Mouse (Mus musculus) megakaryocyte-erythroid progenitor cell, adult 5-6 weeks (primary cell): ENCODE results near the gene Ankrd40. TPM values are rescaled to one million over a fixed set of nuclear protein-coding genes. Genes with fewer than 3 reads are reported as not detected.

Experiments
- ATAC-seq: replicated peaks from 2 replicates; pipeline ENCODE4 v1.8.0; 2016; ENCODE audit warnings: mild to moderate bottlenecking, inconsistent platforms; ENCODE audit not compliant: severe bottlenecking, poor library complexity, low FRiP score, low TSS enrichment
- total RNA-seq, 2 experiments: library from RNA; stranded (forward) in 1 of 2; stranded (reverse) in 1 of 2; fragments of 200-1000, 215-1000 nt in 1 of 2; fragments of >200 nt in 1 of 2; fragmentation: Nextera tagmentation in 1 of 2; gene quantifications; 2 replicates each; pipeline ENCODE4 v1.2.3; 2014 to 2017

Ankrd40 gene
- total RNA-seq, 2 experiments from 2014 or later, result 20.9 to 44.8 TPM

DNA sequence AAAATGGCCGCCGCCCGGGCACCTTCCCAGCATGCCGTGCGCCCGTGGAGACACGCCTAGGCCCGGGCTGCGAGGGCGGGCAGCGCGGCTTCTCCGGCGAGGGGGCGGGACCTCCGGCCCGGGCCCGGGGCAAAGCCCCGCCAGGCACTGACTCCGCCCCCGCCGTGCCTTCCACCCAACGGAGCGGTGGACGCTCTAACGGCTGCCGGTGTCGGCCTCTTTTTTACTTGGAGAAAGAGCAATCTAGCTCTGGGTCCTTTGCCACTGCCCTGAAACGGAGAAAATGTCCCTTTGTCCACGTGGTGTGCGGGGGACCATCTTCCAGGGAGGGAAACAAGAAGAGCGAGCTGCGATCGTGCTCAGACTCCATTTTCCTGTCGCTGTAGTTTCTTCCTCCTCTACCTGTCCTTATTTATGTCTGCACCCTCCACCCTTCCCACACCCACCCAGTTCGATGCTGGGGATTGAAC is 5.8 kb upstream of the Ankrd40 start, which contains the start of gene Luc7l3:
Gene Luc7l3 (minus strand): TSS at position 58 of the 470 bp plus-strand sequence.
- peak; percentile 92 for ATAC-seq

DNA sequence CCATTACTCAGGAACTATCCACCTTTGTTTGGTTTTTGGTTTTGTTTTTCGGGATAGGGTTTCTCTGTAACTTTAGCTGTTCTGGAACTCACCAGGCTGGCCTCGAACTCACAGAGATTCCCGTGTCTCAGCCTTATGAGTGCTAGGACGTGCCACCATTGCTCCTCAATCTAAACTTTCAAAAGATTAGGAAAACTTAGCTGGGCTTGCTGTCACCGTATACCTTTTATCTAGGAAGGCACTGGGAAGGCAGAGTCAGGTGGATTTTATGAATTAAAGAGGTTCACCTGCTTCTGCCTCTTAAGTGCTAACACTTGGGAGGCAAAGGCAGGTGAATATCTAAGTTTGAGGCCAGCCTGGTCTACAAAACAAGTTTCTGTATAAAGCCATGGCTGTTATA is 5.2 kb upstream of the Ankrd40 start:
- ATAC-seq, result no peak

DNA sequence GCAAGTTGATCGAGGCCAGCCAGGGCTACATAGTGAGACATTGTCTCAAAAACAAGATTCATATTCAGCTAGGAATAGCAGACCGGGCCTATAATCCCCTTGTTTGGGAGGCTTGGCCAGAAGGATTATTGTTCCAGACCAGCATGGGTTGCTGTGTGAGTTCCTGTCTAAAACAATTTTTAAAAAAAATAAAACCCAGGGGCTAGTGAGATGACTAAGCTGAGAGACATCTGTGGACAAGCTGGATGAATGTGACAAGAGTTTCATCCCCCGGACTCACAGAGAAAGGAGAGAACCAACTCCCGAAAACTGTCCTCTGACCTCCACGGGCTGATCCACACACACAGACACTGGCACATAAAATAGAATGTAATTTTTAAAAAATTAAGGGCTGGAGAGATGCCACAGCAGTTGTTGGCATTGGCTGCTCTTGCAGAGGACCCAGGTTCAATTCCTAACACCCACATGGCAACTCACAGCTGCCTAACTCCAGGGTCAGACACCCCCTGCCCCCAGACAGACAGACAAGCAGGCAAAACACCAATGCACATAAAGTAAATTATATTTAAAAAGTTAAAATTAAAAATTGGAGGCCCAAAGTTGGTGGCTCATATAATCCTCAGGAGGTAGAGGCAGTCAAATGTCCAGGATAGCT is 4.4 kb upstream of the Ankrd40 start:
- no peak for ATAC-seq

DNA sequence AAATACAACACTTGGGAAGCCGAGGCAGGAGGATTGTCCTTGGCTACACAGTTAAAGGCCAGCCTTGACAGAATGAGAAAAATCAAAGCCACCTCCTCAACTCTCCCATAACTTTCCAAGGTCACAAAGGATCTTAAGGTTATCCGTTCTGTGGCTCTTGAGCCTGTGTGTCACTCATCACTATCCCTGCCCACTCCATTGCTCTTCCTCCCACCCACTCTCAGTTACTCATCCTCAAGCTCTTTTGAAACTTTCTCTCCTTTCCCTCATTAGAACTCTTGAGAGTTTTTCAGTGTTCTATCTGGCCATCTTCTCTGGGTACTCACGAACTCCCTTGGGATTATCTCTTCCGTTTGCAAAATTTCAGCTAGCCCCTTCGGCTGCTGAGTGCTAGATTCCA is 3.2 kb upstream of the Ankrd40 start:
- ATAC-seq, result no peak

DNA sequence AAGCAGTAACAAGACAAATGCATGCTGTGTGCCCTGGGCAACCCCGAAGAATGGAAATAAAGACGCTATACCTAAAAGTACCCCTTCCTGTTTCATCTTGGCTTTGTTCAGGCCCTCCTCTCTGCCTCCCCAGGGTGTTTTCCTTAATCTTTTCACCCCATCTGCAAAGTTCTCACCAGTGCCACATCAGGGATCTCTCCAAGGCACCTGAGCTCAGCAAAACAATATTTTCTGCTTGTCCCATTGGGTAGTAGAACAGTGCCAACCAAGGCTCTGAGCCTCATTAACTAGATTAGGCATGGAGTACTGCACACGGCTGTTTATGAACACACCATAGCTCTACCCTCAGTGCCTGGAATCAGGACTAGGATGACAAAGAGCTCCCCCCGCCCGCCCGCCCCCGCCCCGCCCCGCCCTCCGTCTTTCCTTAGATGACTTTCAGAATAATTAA is 815 bp upstream of the Ankrd40 start:
- no peak for ATAC-seq

DNA sequence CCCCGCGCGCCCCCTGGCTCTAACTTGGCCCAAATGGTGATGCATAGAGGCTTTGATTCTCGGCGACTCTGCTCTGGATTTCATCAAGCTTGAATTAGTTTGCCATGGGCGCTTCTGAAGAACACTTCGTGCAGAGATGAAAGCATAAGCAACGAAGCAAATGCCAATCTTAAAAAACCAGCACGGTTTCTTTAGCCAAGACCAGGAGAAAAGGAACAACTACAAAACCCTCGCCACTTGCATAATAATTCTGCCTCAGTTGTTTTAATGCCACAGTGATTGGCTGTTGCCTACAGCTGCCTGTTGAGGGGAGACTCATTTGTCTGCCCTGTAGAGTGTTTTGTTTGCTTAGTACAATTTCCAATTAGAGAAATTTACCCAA is 834 bp downstream of the Ankrd40 start:
- no peak for ATAC-seq

DNA sequence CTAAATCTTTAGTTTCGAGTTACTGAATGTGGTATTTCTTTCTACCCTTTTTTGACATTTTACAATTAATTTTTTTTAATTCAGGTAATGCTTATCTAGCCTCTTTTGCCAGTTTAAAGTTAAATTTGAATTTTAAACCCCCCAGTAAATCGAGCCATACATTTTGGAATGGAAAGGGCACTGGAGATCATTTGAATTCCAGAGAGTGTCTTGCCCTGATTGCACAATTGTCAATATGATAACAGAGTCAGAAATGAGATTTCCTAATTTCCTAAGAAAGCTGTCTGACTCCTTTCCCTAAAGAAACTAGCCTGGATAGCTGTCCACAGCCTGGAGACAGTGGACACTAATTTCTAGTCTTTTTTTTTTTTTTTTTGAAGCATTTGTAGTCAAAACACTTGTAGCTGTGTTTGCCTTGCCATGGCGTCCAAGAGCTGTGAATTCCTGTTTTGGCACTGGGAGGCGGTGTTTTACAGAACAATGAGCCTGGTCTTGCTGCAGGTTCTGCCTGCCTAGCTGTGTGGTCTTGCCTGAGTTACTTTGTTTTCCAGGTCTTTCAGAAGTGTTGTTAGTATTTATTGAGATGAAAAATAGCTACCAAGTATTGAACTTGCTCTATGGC is 1.6 kb downstream of the Ankrd40 start:
- ATAC-seq, result peak; percentile 56; the same call in 1 of the 2 replicates

DNA sequence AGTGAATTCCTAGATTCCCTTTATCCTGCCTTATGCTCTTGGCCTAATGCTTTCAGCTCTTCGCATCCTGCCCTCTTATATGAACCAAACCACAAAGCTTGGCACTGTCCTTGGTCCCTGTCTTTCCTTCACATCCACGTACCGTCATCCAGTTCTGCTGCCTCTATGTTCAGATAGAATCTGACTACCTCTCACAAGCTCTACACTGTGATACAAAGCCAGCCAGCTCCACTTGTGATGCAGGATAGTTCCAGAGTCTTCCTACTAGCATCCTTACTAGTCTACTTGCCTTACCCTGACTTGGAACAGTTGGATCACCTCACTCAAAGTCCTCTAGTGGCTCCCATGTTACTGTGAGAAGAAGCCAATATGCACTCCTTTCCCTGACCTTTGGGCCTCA is 2.4 kb downstream of the Ankrd40 start:
- no peak for ATAC-seq

DNA sequence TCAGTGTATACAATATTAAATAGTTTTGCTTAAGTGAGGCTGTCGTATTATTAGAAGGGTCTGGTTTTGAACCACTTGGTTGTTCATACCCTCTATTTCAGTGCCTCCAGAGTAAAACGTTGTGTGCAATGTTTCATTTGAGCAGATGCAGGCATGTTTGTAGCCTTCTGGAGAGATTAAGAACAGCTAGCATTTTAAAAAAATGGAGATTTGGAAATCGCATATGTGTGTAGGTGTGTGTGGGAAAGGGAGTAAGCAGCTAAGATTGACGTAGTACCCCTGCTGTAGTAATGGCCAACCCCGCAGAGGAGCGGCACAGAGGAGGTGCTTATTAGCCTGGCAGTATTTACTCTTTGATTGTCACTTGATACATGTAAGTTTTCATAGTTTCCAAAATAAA is 4.9 kb downstream of the Ankrd40 start:
- ATAC-seq, result no peak

DNA sequence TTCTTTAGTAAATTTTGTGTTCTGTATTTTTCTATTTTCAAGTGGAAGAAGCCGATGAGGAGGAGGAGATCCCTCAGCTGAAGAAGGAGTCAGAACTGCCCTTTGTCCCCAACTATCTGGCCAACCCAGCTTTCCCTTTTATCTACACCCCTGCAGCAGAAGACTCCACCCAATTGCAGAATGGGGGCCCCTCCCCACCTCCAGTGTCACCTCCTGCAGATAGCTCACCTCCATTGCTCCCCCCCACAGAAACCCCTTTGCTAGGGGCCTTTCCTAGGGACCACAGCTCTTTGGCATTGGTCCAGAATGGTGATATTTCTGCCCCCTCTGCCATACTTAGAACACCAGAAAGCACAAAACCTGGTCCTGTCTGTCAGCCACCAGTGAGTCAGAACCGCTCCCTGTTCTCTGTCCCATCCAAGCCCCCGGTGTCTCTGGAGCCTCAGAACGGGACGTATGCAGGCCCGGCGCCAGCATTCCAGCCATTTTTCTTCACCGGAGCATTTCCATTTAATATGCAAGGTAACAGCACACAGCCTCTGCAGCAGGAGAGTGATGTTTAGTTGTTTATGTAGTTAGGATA is 6.7 kb downstream of the Ankrd40 start:
- peak; percentile 92 for ATAC-seq

DNA sequence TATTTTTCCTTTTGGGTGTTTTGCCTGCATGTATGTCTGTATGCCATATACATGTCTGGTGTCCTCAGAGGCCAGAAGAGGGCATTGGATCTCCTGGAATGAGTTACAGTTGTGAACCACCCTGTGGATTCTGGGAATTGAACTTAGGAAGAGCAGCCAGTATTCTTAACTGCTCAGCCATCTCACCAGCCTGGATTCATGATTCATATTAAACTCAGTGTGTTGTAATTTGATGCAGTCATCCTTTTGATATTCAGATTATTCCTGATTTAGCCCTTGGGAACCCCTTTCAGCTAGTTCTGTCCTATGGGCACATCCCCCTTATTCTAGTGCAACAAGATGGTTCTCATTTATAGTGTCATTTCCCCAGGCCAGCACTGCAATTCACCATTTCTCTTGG is 8.8 kb downstream of the Ankrd40 start:
- ATAC-seq, result no peak

DNA sequence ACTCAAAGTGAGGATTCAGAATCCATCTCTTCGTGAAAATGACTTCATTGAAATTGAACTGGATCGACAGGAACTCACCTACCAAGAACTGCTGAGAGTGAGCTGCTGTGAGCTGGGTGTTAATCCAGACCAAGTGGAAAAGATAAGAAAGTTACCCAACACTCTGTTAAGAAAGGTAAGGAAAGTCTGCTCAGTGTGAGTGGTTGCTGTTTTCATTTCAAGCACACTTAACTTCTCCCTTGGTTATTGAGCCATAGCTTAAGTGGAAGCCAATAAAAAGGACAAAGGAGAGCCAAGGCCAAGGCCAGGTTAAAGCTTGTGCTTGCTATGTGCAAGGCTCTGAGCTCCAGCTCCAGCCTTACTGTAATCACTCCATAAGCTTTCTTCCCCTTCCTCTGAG is 10.5 kb downstream of the Ankrd40 start:
- ATAC-seq, result no peak

DNA sequence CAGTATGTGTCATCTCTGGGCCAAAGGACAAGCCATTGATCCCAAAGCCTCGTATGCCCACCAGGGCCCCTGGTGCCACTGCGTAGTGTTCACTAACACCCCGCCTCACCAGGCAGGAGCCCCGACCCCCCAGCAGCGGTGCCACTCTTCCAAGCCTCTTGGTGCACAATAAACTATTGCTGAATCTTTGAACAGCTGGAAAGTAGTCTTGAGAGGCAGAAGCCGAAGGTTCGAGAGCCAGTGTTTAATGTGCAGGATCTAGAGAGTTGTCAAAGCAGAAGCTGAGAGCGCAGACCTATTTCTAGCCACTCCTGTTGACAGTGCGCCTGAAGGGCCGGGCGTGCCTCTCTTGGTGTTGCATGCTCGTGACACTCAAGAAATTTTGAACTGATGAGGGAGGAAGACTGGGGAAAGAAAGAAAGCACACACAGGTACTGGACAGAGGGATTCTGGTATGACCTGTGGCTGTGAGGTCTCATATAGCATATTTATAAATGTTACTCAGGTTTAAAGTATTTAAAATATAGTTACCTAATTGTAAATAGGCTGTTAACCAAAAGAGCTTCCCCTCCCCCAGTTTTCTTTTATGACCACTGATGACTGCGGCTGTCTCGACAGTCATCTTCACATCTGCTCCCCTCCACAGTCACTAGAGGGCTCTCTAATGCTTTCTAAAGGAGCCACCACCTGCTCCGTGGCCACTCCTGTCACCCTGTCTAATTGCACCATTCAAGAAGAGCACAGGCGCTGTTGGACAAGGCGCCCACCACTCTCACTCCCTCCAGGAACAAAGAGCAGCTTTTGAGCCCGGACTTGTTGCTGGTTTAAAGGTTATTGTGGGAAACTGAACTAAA is 12.2 kb downstream of the Ankrd40 start:
- ATAC-seq, result peak; percentile 80

DNA sequence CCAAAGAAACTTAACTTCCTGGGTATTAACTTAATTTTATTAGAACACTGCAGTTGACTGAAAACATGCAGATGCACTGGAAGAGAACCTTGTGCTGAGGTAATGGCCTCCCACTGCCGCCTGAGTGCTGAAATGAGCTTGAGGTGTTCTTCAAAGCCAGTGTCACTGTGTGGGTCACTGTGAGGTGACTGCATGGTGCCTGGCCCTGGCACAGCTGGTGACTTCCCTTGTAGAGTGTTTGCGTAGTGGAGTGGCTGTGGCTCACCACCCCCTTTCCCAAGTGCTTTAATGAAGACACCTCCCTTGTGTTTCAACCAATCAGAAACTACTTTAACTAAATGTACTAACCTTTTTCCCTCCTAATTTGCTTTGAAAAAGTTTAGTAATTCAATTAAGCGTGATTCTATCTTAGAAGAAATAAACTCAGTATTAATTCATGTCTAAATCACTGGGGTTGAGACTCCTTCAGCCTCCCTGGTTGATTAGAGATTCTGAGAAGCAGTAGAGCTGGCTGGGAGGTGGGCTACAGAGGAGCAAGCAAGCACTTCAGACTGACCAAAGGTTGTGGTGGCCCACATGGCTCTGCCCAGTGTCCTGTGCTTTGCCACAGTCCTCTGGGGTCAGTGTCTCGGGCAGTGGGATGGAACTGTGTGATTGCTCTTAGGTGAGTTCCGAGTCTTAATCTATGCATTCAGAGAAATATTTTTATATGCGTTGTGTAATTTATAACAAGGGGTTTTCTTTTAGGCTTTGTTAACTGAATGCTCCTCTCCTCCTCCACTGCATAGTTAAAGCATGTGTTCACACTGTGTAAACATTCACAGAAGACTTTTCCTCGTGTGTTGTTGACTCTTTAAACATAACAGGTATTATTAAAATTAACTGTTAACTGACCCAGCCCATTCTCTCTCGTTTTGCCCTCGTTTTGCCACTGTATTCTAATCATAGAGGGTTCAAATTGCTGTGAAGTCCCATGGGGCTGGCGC is 13.4 kb downstream of the Ankrd40 start:
- ATAC-seq, result no peak

DNA sequence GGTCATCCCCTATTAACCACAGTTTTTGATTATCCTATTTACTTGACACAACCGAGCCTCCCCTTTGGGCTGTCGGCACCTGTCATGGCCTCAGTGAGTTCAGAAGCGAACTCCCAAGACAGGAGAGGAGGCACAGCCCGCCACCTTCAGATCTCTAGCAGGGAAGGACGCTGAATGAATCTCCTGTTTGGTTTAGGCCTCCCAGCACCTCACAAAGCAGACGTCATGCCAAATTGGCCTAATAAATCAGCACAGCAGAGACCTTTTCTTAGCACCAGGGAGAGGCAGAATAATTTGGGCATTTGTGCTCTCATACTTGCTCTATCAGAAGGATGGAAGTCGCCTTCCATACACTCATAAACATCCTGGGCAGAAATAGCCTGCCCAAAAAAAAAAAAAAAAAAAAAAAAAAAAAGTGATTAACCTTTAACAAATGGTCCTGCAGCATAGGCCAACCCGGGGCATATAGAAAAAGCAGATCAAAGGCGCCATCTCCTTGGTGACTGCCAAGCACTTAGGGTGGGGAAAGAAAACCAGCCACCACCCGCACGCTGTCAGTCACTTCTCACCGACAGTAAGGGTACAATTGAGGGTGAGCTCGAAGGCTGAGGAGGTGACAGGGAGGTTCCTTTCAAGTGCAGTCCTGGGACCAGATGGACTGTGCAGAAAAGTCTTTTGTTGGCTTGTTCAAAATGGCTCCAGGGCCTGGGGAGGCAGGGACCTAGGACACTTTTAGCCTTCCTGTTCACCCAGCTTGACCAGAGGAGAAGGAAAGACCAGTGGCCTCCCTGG is 14.5 kb downstream of the Ankrd40 start:
- 0 out of 2 replicates have a peak, but pooled peaks have one; percentile 30 for ATAC-seq

DNA sequence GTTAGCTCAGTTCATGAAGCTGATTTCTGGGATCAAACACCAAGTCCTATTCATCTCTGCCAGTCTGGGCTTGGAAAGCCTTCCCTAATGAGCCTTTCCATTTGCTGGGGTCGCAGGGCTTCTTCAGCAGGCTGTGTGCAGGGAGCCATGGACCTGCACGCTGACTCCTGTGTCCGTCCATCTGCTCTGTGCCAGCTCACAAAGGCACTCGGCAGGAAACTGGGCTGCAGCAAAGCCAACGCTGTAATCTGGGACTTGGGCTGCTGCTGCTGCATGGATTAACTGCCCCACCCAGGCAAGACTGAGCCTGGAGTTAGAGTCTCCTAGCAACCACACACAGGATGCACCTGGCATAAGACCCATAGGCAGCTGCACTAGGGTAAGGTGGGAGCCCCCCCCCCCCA is 16.2 kb downstream of the Ankrd40 start:
- no peak for ATAC-seq

DNA sequence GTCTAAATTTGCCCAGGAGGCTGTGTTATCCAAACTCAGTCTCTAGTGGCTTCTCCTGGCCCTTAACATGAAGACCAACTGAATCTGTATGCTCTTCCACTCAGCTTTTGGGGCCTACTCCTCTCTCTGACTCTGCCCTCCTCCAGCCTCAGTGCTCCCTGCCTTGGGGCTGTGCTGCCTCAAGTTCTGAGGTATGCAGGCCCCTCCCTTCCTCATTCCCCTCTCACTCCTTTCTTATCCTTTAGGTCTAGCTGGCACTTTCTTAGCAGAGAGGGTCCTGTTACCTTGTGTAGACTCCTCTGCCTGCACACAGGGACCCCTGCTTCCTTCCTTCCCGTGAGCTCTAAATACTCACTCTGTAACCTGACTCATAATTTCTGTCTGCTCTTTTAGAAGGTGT is 16.7 kb downstream of the Ankrd40 start:
- no peak for ATAC-seq

DNA sequence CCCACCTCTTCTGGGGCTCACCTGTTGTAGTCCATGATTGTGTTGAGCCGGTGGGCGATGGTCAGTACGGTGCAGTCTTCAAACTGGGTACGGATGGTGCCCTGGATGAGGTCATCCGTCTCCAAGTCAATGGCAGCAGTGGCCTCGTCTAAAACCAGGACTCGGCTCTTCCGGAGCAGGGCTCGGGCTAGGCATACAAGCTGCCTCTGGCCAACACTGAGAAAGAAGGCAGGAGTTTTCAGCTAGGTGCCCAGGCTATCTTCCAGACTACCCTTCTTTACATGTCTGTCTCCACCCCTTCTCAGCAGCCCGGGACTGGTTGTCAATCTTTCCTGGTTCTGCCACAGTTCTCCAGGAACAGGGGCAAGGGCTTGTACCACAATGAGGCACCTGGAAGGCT is 18.1 kb downstream of the Ankrd40 start:
- no peak for ATAC-seq
